Mouse (Mus musculus): ENCODE results near the gene Ceacam2.
"Not testable (repeated sequence)": the region's sequence is repeated elsewhere in the genome, so short reads cannot be mapped to it uniquely, and the experiment has no call there.

Gene Ceacam2

GRCm38 (mm10) chr7:25539376-25539907 is at the start of gene Ceacam2:
Ceacam2 (minus strand) TSS chr7:25539857.
- not testable (repeated sequence) for DNase-seq (ENCODE audit: low spot score)

- no peak for DNase-seq (ENCODE audit: low spot score)
Measured at GRCm38 (mm10) chr7:25585351-25586204, 45.9 kb upstream of the Ceacam2 start.

- no peak for DNase-seq (ENCODE audit: low spot score)
Measured at GRCm38 (mm10) chr7:25584651-25585050, 45.0 kb upstream of the Ceacam2 start.

GRCm38 (mm10) chr7:25582301-25582810 is 42.7 kb upstream of the Ceacam2 start:
- DNase-seq (ENCODE audit: low spot score): no peak

GRCm38 (mm10) chr7:25579441-25579840 is 39.8 kb upstream of the Ceacam2 start:
- no peak for DNase-seq (ENCODE audit: low spot score)

- DNase-seq (ENCODE audit: low spot score): not testable (repeated sequence)
Measured at GRCm38 (mm10) chr7:25576793-25577437, 37.3 kb upstream of the Ceacam2 start.

- not testable (repeated sequence) for DNase-seq (ENCODE audit: low spot score)
Measured at GRCm38 (mm10) chr7:25576308-25576707, 36.7 kb upstream of the Ceacam2 start.

GRCm38 (mm10) chr7:25575870-25576269 is 36.2 kb upstream of the Ceacam2 start:
- DNase-seq (ENCODE audit: low spot score): no peak

GRCm38 (mm10) chr7:25575105-25575504 is 35.4 kb upstream of the Ceacam2 start:
- no peak for DNase-seq (ENCODE audit: low spot score)

GRCm38 (mm10) chr7:25573806-25574205 is 34.1 kb upstream of the Ceacam2 start:
- DNase-seq (ENCODE audit: low spot score): not testable (repeated sequence)

GRCm38 (mm10) chr7:25568721-25569120 is 29.1 kb upstream of the Ceacam2 start:
- DNase-seq (ENCODE audit: low spot score): no peak

GRCm38 (mm10) chr7:25541464-25541863 is 1.8 kb upstream of the Ceacam2 start:
- not testable (repeated sequence) for DNase-seq (ENCODE audit: low spot score)

GRCm38 (mm10) chr7:25539954-25540353 is 297 bp upstream of the Ceacam2 start:
- not testable (repeated sequence) for DNase-seq (ENCODE audit: low spot score)

GRCm38 (mm10) chr7:25530837-25531236 is 8.8 kb downstream of the Ceacam2 start:
- DNase-seq (ENCODE audit: low spot score): no peak

- not testable (repeated sequence) for DNase-seq (ENCODE audit: low spot score)
Measured at GRCm38 (mm10) chr7:25516070-25516777, 23.4 kb downstream of the Ceacam2 start.

- not testable (repeated sequence) for DNase-seq (ENCODE audit: low spot score)
Measured at GRCm38 (mm10) chr7:25515667-25516066, 24.0 kb downstream of the Ceacam2 start.

- no peak for DNase-seq (ENCODE audit: low spot score)
Measured at GRCm38 (mm10) chr7:25509925-25510324, 29.7 kb downstream of the Ceacam2 start.

GRCm38 (mm10) chr7:25494649-25495048 is 45.0 kb downstream of the Ceacam2 start:
- DNase-seq (ENCODE audit: low spot score): no peak

- DNase-seq (ENCODE audit: low spot score): not testable (repeated sequence)
Measured at GRCm38 (mm10) chr7:25490698-25491097, 49.0 kb downstream of the Ceacam2 start.

- not testable (repeated sequence) for DNase-seq (ENCODE audit: low spot score)
Measured at GRCm38 (mm10) chr7:25489382-25489781, 50.3 kb downstream of the Ceacam2 start.

- no peak for DNase-seq (ENCODE audit: low spot score)
Measured at GRCm38 (mm10) chr7:25486186-25486585, 53.5 kb downstream of the Ceacam2 start.

GRCm38 (mm10) chr7:25485061-25485460 is 54.6 kb downstream of the Ceacam2 start:
- no peak for DNase-seq (ENCODE audit: low spot score)

All from spleen, adult 12 weeks (tissue).